ENCODE assay signal across 27 mouse cellular contexts in the genomic region with DNA sequence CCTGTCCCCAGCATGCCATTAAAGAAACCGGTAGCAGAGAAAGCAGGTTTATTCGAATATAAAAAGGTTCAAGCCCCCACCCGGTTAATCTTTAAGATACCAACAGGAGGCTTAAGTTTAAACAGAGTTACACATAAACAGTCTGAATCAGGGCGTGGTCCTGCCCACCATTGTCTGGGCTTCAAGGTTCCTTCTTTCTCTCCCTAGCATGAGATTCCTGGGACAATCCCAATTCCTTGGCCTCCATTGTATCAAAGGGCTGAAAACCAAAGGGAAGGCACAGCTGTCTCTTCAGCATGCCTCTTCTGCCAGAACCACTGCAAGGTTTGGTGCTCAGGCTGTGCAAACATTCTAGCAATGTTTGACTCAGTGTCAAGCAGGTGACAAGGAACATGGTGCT. TPM values are rescaled to one million over a fixed set of nuclear protein-coding genes. Genes with fewer than 3 reads are reported as not detected.
DNase-seq lines count a peak whose midpoint lies in the region; ATAC-seq and TF ChIP-seq lines count a peak whose summit lies in the region.
"Had no signal": no experiment of that assay in that cellular context is flagged by ENCODE, and none has a peak within 500 bp of the region (broad histone marks: within the 10 kb centered on the region; RNA-seq: fewer than 3 reads in every experiment).

No protein-coding gene starts in this region.

- H3K4me3 ChIP-seq in ES-Bruce4 (ENCODE audit: low read depth, low read length) (no peak overlapping the region), ES-E14 (ENCODE audit: insufficient read depth in 1 of 2, low read depth in 1 of 2, low read length in 2 of 2, poor library complexity in 1 of 2, severe bottlenecking in 1 of 2) (no peak overlapping the region)
- H3K4me3 ChIP-seq in forebrain, postnatal 0 days (ENCODE audit: low read depth, low read length) = no peak overlapping the region
- no peak overlapping the region for H3K4me3 ChIP-seq in hindbrain, embryonic 12.5 days
- H3K4me3 ChIP-seq: embryonic facial prominence, embryonic 13.5 days; embryonic facial prominence, embryonic 15.5 days; erythroblast, embryonic 14.5 days; forebrain, embryonic 10.5 days; forebrain, embryonic 12.5 days had no signal

- no peak overlapping the region for H3K4me2 ChIP-seq in forebrain, postnatal 0 days (ENCODE audit: low read depth)
- H3K4me2 ChIP-seq in hindbrain, embryonic 12.5 days (replicated peaks) = no peak overlapping the region
- H3K4me2 ChIP-seq: embryonic facial prominence, embryonic 13.5 days; embryonic facial prominence, embryonic 15.5 days; forebrain, embryonic 12.5 days had no signal

- 60% methylated on average over 4 of the region's 4 CpGs for WGBS in forebrain, postnatal 0 days
- 45% methylated on average over 4 of the region's 4 CpGs for WGBS in hindbrain, embryonic 12.5 days

- no peak for TF ChIP-seq POLR2A in ES-Bruce4 (IDR thresholded peaks at IDR 0.05; ENCODE audit: insufficient read depth, low read length)

- H3K36me3 ChIP-seq in ES-Bruce4 (ENCODE audit: control insufficient read depth, insufficient read depth, low read length, poor library complexity, severe bottlenecking) (no peaks in the 10 kb centered on the region), ES-E14 (ENCODE audit: control insufficient read depth, insufficient read depth, low read length, poor library complexity, severe bottlenecking) (no peaks in the 10 kb centered on the region; the same call in 1 of the 2 replicates)
- no peaks in the 10 kb centered on the region for H3K36me3 ChIP-seq in forebrain, postnatal 0 days (ENCODE audit: insufficient read depth)
- H3K36me3 ChIP-seq in hindbrain, embryonic 12.5 days = no peaks in the 10 kb centered on the region
- H3K36me3 ChIP-seq: embryonic facial prominence, embryonic 13.5 days; embryonic facial prominence, embryonic 15.5 days; forebrain, embryonic 10.5 days; forebrain, embryonic 12.5 days had no signal

- H3K9me3 ChIP-seq in ES-Bruce4 (replicated peaks; ENCODE audit: control insufficient read depth, insufficient read depth, low read length, poor library complexity, severe bottlenecking) (no peaks in the 10 kb centered on the region), ES-E14 (ENCODE audit: control insufficient read depth, insufficient read depth, low read depth, low read length) (no peaks in the 10 kb centered on the region)
- H3K9me3 ChIP-seq in forebrain, postnatal 0 days (ENCODE audit: low read length) = no peaks in the 10 kb centered on the region
- no peaks in the 10 kb centered on the region for H3K9me3 ChIP-seq in hindbrain, embryonic 12.5 days (replicated peaks)
- H3K9me3 ChIP-seq: embryonic facial prominence, embryonic 13.5 days; embryonic facial prominence, embryonic 15.5 days; forebrain, embryonic 10.5 days; forebrain, embryonic 12.5 days had no signal

- H3K27me3 ChIP-seq in ES-Bruce4 (ENCODE audit: control insufficient read depth, insufficient read depth, low read length, poor library complexity, severe bottlenecking) = no peaks in the 10 kb centered on the region
- no peaks in the 10 kb centered on the region for H3K27me3 ChIP-seq in forebrain, postnatal 0 days (ENCODE audit: insufficient read depth, low read length)
- 0 out of 2 replicates have a peak, but pooled peaks cover 3% of the 10 kb centered on the region for H3K27me3 ChIP-seq in hindbrain, embryonic 12.5 days
- H3K27me3 ChIP-seq: embryonic facial prominence, embryonic 13.5 days; embryonic facial prominence, embryonic 15.5 days had no signal

- H3K27ac ChIP-seq in ES-Bruce4 (ENCODE audit: insufficient read depth, low read length) (peak overlapping the region; percentile 86), ES-E14 (ENCODE audit: insufficient read depth, low read depth, low read length, poor library complexity, severe bottlenecking) (peak overlapping the region; percentile 80)
- no peak overlapping the region for H3K27ac ChIP-seq in forebrain, postnatal 0 days (ENCODE audit: low read depth, low read length)
- H3K27ac ChIP-seq in hindbrain, embryonic 12.5 days = no peak overlapping the region
- H3K27ac ChIP-seq: embryonic facial prominence, embryonic 13.5 days; embryonic facial prominence, embryonic 15.5 days; forebrain, embryonic 10.5 days; forebrain, embryonic 12.5 days had no signal

- ATAC-seq in forebrain, postnatal 0 days = no peak
- ATAC-seq in hindbrain, embryonic 12.5 days (ENCODE audit: low FRiP score) = no peak
- ATAC-seq: forebrain, embryonic 14.5 days; forebrain, embryonic 16.5 days had no signal

- H3K9ac ChIP-seq in ES-Bruce4 (ENCODE audit: low read depth, poor library complexity, severe bottlenecking) (no peak overlapping the region), ES-E14 (ENCODE audit: insufficient read depth, low read depth, low read length, poor library complexity, severe bottlenecking) (peak overlapping the region; percentile 41; the same call in 1 of the 2 replicates)
- H3K9ac ChIP-seq in forebrain, postnatal 0 days = no peak overlapping the region
- H3K9ac ChIP-seq in hindbrain, embryonic 12.5 days = no peak overlapping the region
- H3K9ac ChIP-seq: embryonic facial prominence, embryonic 13.5 days; embryonic facial prominence, embryonic 15.5 days; forebrain, embryonic 12.5 days had no signal

- in situ Hi-C loops in ES-E14 (cut with MboI; ENCODE audit: low sequenced_read_pairs in 2 of 2, unreplicated experiment in 2 of 2) = no loop called here

- no peak for DNase-seq in ES-E14 (ENCODE audit: low read depth, low spot score)
- DNase-seq in ZHBTc4 (ENCODE audit: low read depth, low spot score) = peak; percentile 85
- no peak for DNase-seq in gastrocnemius, postnatal 10 days
- DNase-seq in layer of hippocampus, postnatal 14 days (ENCODE audit: low spot score in 2 of 2) = no peak
- no peak for DNase-seq in forebrain, postnatal 0 days
- DNase-seq: adrenal gland, adult 2 months; adrenal gland, postnatal 10 days; adrenal gland, postnatal 25 days; cerebellum, adult 11 months; cerebellum, adult 18-20 months; cerebellum, adult 8-10 months; cerebellum, adult 9-11 months; cerebellum, postnatal 14 days; cerebellum, postnatal 36 days; embryo, embryonic 11 days had no signal

- TF ChIP-seq EP300 in ES-Bruce4 (IDR thresholded peaks at IDR 0.05; ENCODE audit: insufficient read depth, low read depth, low read length) = no peak; the same call in 1 of the 2 replicates

- H3K4me1 ChIP-seq in ES-Bruce4 (ENCODE audit: control insufficient read depth, insufficient read depth, low read length) = peaks cover 23% of the 10 kb centered on the region
- H3K4me1 ChIP-seq in ES-E14 (ENCODE audit: control insufficient read depth in 2 of 2, insufficient read depth in 2 of 2, low read length in 2 of 2, poor library complexity in 1 of 2) = peaks cover 21 to 50% of the 10 kb centered on the region in 2 experiments; a peak in 3 of 4 replicates
- H3K4me1 ChIP-seq in forebrain, postnatal 0 days (ENCODE audit: insufficient read depth) = no peaks in the 10 kb centered on the region
- H3K4me1 ChIP-seq in hindbrain, embryonic 12.5 days = 0 out of 2 replicates have a peak, but pooled peaks cover under 1% of the 10 kb centered on the region
- H3K4me1 ChIP-seq: forebrain, embryonic 12.5 days had no signal

- no peak for TF ChIP-seq CTCF in ES-Bruce4 (IDR thresholded peaks at IDR 0.05; ENCODE audit: low read depth, low read length)
- no peak for TF ChIP-seq CTCF in forebrain, postnatal 0 days (IDR thresholded peaks at IDR 0.05; ENCODE audit: low read depth)

TF ChIP-seq in ES-E14, 5 proteins besides CTCF, POLR2A, EP300 and RAD21:
- TF ChIP-seq ZC3H11A (IDR thresholded peaks at IDR 0.05; ENCODE audit: borderline replicate concordance, low read depth, low read length) = no peak
- no peak for TF ChIP-seq CHD2 (IDR thresholded peaks at IDR 0.05; ENCODE audit: low read depth, low read length)
- TF ChIP-seq ZNF384 (IDR thresholded peaks at IDR 0.05; ENCODE audit: low read depth, low read length) = no peak
- no peak for TF ChIP-seq HCFC1 (IDR thresholded peaks at IDR 0.05; ENCODE audit: borderline replicate concordance, insufficient read depth, low read length)
- TF ChIP-seq MAFK (IDR thresholded peaks at IDR 0.05; ENCODE audit: insufficient read depth, low read depth, low read length) = no peak

RNA-seq across cellular contexts. Expression of gene Samm50, which starts 5.8 kb away (rescaled TPM):
- polyA plus RNA-seq in ES-Bruce4 (2011; ENCODE audit: insufficient read depth, insufficient read length, low read depth, missing spikeins) = 114 and 120 TPM in 2 replicates
- 107 TPM in 2 replicates for total RNA-seq in ES-E14 (2012; rRNA removed)
- 100 to 1,000 TPM; 159 to 191 TPM for total RNA-seq in gastrocnemius, postnatal 10 days (2021)
- total RNA-seq in layer of hippocampus, postnatal 14 days (2021) = 10 to 100 TPM; 88.3 to 89.8 TPM
- total RNA-seq in forebrain, postnatal 0 days (2014; rRNA removed) = 36.6 and 37.2 TPM in 2 replicates
- polyA plus RNA-seq in forebrain, postnatal 0 days (2015; fragmentation: Nextera tagmentation; extraction: Ambion mirVana) = 88.3 and 93.8 TPM in 2 replicates
- polyA plus RNA-seq in hindbrain, embryonic 12.5 days (2016; fragmentation: Nextera tagmentation; extraction: Ambion mirVana) = 87.8 and 94.7 TPM in 2 replicates

RNA-seq across cellular contexts. Expression of gene Pnpla3, which starts 18.6 kb away (rescaled TPM):
- polyA plus RNA-seq in ES-Bruce4 (2011; ENCODE audit: insufficient read depth, insufficient read length, low read depth, missing spikeins) = 0.61 and 0.68 TPM in 2 replicates
- total RNA-seq in ES-E14 (2012; rRNA removed) = 3.6 and 4.1 TPM in 2 replicates
- 1 to 10 TPM; 3.7 to 4.5 TPM for total RNA-seq in gastrocnemius, postnatal 10 days (2021)
- total RNA-seq in layer of hippocampus, postnatal 14 days (2021) = 10 to 100 TPM in 1 of 2 experiments, 1 to 10 TPM in 1; 9.2 to 11.3 TPM
- total RNA-seq in forebrain, postnatal 0 days (2014; rRNA removed) = 5.2 and 5.6 TPM in 2 replicates
- polyA plus RNA-seq in forebrain, postnatal 0 days (2015; fragmentation: Nextera tagmentation; extraction: Ambion mirVana) = 2.4 and 3.0 TPM in 2 replicates
- polyA plus RNA-seq in hindbrain, embryonic 12.5 days (2016; fragmentation: Nextera tagmentation; extraction: Ambion mirVana) = 2.7 and 3.0 TPM in 2 replicates
- total RNA-seq: common myeloid progenitor, adult 5-6 weeks; MEL had no signal
- polyA plus RNA-seq: C2C12; erythroblast, embryonic 14.5 days had no signal

RNA-seq across cellular contexts. Expression of gene Parvb, which starts 45.6 kb away (rescaled TPM):
- polyA plus RNA-seq in ES-Bruce4 (2011; ENCODE audit: insufficient read depth, insufficient read length, low read depth, missing spikeins) = 54.1 and 54.5 TPM in 2 replicates
- total RNA-seq in ES-E14 (2012; rRNA removed) = 10.8 and 18.6 TPM in 2 replicates
- total RNA-seq in gastrocnemius, postnatal 10 days (2021) = 10 to 100 TPM; 80.9 to 83.6 TPM
- total RNA-seq in layer of hippocampus, postnatal 14 days (2021) = 10 to 100 TPM; 56.7 to 57.8 TPM
- total RNA-seq in forebrain, postnatal 0 days (2014; rRNA removed) = 3.8 and 9.4 TPM in 2 replicates
- 2.7 and 4.3 TPM in 2 replicates for polyA plus RNA-seq in forebrain, postnatal 0 days (2015; fragmentation: Nextera tagmentation; extraction: Ambion mirVana)
- polyA plus RNA-seq in hindbrain, embryonic 12.5 days (2016; fragmentation: Nextera tagmentation; extraction: Ambion mirVana) = 5.0 and 6.5 TPM in 2 replicates

Comparison
In these comparisons a context has a peak if more than half of its experiments do, and no peak if none do; other contexts are left out.
1. H3K27ac ChIP-seq: peak in ES-Bruce4 (single experiment) and ES-E14 (single experiment); none in forebrain, postnatal 0 days (single experiment) and hindbrain, embryonic 12.5 days (single experiment).